Mouse (Mus musculus): ENCODE results near the gene Slc26a11.

DNA sequence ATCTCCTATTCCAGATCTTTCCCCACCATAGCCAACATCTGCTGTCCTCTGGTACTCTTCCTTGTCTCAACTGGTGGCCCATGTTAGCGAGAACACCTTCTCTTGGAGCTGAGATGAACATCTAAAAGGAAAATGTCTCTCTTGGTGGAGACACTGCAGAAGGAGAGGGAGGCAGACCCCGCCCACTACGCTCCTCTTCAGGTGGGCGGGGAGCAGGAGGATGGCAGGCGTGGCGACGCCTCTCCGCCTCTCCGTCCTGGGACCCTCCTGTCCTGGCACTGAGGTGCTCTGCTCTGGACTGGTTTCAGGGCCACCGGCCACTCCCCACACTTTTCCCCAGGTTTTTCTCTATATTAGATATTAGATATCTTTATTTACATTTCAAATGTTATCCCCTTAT is 44.7 kb upstream of the Slc26a11 start:
- TF ChIP-seq CTCF (IDR thresholded peaks at IDR 0.05; ENCODE audit: low read depth), result no peak
- TF ChIP-seq EP300 (IDR thresholded peaks at IDR 0.05; ENCODE audit: low read depth), result no peak

All from liver, embryonic 14.5 days (tissue).